Mouse (Mus musculus) cerebellum, adult 9-10 months (tissue): ENCODE data around the gene Asrgl1.
"Not testable (repeated sequence)": the region's sequence is repeated elsewhere in the genome, so short reads cannot be mapped to it uniquely, and the experiment has no call there.

ENCODE experiments used
- DNase-seq: peaks from one replicate; pipeline ENCODE4 v3.0.0; 2022

Asrgl1 gene

DNA sequence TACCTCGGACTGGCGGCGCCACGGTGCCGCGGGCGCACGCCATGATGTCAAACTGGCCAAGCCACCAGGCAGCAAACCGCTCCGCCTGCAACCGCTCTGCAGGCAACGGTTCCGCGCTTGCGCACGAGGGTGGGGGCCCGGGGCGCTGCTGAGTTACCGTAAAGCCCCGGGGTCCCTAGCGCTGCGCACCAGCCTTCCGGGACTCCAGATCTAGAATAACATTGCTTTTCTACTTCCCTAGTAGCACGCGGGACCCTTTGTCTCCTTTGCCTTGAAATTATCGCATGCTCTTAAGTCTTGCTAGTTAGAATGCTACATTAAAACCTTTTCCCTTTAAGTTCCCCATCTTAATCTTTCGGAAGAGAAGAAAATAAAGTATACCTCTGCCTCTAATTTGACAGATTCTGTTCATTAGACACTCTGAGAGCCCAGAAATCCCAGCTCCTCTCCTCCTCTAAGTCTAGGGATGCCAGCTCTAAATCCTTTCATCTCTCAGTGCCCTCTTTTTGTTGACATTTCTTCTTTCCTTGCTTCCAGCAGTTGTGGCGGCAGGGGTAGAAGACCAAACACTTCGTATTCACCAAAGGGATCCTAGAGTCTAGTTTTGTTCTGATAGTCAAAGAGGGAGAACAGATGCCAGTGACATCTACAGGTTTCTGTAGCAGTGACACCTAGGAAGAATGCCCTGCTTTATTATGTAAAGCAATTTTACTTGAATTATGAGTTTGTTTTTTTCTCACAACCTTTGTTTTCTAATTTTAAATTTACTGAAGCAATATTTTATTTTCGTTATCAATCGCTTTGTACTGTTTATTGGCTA is at the start of gene Asrgl1:
TSS of gene Asrgl1 (minus strand) at position 125 of the 820 bp plus-strand sequence.
- DNase-seq: peak; percentile 90

DNA sequence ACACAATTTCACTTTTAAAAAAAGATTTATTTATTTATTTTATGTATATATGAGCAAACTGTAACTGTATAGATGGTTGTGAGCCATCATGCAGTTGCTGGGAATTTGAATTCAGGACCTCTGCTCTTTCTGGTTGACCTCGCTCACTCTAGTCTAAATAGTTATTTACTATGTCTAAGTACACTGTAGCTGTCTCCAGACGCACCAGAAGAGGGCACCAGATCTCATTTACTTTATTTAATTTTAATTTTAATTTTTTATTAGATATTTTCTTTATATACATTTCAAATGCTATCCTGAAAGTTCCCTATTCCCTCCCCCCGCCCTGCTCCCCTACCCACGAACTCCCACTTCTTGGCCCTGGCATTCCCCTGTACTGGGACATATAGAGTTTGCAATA is 10.8 kb upstream of the Asrgl1 start:
- no peak for DNase-seq

DNA sequence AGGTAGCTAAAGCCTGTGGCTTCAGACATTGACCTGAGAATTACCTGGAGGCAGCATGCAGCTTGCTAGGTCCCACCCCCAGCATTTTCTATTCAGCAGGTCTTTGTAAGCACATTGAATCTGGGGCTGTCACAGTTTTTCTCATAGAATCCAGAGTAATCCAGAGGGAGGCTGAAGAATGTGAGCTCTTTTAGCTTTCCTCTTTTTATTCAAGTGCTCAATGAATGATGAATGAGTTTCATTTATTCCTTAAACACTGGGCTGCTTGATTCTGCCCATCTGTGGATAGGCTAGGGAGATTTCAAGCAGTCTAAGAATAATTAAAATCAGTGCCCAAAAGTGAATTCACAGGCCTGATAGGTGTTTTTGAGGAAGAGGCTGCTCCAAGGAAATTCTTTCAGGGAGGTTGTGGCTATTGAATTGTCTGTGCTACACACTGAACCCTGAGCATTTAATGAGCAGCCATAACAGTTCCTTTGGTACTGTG is 8.2 kb upstream of the Asrgl1 start:
- DNase-seq: peak; percentile 28

DNA sequence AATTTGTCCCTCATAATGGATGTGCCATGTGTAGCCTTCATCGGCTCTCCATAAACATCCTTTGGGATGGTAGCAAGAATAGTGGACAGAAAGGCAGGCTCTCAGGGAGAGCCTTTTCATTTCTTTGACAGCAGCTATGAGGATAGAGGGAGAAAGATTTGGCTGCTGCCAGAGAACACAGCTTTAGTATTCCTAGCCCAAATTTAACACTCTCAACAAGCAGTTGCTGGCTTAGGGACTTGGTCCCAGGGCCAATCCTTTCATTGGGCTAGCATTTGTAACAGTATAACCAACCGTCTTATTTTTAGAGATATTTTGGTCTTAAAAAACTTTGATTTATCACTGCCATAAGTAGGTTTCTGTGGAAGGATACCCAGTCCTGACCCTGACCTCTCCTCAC is 7.8 kb upstream of the Asrgl1 start:
- no peak for DNase-seq

DNA sequence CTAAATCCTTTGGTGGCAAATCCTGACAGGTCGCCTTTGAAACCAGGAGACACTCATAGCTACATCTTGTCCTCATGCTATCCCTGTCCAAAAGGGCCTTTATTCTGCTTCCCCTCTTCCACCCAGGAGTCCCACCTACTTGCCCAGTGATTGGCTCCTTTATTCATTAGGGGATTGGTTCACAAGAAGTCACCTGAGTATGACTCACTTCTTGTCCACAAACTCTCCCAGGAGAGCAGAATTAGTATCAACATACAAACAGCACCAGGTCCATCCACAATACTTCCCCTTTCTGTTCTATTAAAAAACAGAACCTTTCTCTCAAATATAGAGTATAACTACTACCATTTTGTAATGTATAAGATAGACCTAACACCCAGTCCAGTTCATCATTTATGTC is 4.9 kb upstream of the Asrgl1 start:
- not testable (repeated sequence) for DNase-seq

DNA sequence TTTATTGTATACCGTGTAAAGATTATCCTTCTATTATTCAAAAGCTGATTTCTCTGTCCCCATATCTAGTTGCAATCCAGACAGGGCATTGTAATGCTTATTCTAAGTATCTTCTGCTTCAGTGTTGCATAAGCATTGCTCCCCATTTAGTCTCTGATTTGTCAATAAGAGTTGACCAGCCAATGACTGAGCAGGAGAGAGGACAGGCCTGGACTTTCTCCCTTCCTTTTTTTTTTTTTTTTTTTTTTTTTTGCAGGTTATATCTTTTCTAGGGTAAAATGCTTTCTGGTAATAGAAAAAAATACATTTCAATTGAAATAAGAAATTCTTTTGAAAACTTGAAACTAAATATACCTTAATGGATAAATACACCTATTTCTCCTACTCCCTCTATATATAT is 1.7 kb upstream of the Asrgl1 start:
- no peak for DNase-seq

DNA sequence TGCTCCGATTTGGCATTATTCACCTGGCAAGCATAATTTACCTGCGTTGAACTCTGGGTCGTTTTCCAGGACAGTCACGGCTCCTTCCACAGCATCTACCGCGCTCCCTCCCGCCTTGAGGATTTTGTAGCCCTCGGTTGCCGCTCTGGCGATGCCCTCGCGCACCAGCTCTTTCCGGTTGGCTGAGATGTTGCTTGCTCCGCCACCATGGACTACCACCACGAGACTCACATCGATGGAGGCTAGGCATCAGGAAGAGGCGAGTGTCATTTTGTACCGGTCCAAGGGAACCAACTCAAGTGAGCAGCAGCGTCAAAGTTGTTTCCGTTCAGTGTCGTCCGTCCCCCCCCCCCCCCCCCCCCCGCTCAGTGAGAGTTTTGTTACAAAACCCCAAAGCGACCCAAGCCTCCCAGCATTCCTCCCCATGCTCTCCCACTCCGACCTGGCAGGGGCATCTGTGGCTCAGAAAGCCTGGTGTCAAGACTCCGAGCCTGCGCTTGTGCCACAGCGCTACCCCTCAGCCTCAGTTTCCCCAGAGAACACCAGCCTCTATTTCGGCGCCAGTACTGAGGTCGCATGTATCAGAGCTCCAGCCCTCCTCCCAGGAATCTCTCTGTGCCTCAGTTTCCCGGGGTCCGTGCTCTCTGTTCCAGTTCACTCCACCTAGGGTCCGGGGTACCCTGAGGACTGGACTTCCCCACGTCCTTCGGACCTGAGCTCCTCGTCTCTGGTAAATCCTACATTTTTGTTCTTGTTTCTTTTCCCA is 507 bp downstream of the Asrgl1 start:
- peak; percentile 74 for DNase-seq

DNA sequence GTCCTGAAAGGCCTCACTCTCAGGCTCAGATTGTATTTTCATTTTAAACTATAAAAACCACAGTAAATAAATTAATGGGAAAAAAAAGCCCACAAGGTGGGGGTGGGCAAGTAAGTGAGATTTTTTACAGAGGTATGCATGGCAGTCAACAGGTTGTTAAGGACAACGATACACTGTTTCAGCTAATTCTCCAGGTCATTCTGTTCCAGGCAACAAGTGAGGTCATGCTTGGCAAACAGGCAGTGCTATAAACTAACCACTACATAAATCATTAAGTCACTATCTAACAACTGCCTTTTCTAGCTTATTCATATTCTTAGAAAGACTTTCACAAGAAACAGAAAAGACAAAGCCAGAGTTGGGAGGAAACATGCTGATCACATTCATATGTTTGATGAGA is 5.4 kb downstream of the Asrgl1 start:
- peak; percentile 28 for DNase-seq

DNA sequence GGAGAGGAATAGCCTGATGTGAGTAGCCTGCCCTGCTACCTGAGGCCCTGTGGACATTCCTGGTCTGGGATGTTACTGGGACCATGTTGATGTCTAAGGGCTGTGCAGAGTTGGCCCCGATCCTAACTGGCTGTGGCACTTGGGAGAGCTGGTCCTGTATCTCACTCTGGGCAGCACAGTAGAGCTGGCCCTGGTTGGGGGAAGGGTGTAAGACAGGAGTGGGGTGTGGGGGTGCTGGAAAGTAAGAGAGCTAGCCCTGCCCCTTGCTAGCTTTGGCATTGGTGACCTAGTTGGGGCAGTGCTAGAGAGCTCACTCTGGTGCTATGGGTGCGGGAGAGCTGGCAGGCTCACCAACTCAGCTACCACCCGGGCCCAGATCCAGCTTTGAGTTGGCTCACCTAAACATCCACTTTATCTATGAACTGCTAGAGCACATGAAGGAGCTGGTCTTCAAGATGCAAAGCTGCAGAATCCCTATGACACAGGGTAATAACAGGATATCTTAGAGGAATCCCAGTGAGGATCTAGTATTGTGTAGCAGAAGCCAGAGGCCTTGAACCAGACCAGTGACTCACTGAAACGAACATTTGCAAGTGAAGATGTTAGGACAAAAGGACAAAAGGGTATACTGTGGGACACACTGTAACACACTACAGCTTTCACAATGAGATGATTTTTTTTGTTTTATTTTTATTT is 6.8 kb downstream of the Asrgl1 start:
- no peak for DNase-seq

DNA sequence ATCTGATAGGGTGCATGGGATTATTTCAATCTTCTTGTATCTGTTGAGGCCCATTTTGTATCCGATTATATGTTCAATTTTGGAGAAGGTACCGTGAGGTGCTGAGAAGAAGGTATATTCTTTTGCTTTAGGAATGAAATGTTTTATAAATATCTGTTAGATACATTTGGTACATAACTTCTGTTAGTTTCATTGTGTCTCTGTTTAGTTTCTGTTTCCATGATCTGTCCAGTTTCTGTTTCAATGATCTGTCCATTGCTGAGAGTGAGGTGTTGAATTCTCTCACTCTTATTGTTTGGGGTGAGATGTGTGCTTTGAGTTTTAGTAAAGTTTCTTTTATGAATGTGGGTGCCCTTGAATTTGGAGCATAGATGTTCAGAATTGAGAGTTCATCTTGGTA is 11.4 kb downstream of the Asrgl1 start:
- DNase-seq: not testable (repeated sequence)

DNA sequence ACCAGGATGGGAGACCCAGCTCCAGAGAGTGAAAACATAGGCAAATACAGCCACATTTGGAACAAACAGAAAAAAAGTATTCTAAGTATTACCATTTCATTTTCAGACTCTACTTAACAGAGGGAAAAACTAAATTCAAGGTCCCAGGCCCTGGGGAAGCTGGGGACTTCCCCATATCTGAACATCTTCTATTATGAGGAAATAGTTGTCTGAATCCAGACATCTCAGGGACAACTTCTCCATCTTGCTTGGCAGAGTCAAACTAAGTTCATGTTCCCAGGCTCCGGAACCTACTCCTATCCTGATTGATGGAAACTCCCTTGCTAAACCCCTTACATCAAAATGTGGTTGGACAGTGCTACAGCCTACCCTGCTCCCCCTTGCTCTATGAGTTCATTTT is 13.0 kb downstream of the Asrgl1 start:
- DNase-seq: no peak

DNA sequence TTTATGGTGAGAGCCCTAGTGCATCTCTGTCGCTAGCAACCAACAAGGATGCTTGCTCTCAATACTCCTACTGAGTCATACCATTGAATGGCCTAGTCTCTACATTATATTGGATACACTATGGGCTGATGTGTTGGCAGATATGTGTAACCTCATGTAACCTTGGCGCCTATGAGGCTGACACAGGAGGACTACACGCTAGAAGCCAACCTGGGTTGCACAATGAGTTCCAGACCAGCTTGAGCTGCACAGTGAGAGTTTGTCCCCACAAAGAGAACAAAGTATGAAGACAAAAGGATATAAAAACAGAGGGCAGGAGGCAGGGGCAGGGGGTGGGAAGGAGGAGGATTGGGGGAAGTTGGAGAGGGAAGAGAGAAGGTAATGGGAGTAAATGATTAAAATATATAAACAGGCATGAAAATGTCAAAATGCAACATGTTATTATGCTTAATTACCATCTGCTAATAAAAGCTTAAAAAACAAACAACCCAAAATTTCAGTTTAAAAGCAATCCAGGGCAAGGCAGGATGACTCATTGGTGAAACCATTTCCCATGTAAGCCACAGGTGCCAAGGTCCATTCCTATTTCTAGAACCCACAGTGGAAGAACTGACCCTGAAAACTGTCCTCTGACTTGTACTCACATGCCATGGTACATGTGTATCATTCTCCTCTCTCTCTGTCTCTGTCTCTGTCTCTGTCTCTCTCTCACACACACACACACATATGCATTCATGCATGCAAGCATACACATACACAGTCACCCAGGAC is 15.6 kb downstream of the Asrgl1 start:
- no peak for DNase-seq

DNA sequence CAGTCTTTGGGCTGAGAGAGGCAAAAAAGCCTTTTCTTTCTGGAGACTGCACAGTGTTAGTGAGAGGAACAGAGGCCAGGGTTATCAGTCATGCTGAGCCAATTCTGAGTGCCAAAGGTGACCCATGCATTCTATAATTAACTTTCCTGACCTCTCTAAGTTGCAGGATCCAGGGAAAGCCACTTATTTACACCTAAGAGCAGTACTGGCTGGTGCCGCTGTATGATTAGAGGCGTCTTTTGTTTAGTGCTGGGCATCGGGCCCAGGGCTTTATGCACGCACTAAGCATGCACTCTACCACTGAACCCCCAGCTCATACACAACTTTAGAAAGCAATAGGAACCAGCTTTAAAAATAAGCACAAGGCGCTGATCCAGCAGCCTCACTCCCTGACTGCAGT is 18.2 kb downstream of the Asrgl1 start:
- no peak for DNase-seq

DNA sequence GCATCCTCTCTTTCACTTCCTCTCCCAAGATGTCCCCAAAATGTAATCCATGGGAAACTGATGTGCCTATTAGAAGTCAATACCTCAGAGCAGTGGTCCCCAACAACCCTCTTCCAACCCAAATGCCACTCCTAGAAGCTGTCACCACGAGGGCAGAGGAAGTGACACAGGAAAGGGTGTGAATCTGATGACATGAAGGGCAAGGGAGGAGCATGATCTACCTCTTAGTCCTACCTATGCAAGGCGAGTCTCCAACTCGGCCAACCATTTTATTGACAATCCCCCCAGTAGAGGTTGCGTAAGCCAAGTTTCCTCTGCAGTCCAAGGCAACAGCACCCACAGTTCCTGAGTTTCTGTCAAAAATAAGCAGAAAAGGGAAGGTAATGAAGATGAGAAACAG is 19.2 kb downstream of the Asrgl1 start:
- DNase-seq: no peak

DNA sequence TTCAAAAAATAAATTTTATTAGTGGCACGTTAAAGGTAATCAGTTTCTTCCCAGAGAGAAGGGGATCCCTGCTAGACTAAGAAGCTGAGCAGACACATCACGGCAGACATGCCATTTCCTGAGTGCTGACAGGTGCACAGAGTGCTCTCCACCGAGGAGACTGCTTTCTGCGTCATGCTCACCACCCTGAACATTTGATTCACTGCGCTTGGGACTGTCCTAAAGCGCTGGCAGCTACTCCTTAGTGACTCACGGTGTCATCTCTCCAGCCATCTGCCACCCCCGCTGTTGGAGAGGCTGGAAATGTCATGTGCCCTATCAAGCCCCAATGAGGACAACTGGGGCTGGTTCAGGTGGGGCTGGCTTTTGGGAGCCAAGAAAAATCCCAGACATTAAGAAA is 23.4 kb downstream of the Asrgl1 start:
- peak; percentile 95 for DNase-seq

DNA sequence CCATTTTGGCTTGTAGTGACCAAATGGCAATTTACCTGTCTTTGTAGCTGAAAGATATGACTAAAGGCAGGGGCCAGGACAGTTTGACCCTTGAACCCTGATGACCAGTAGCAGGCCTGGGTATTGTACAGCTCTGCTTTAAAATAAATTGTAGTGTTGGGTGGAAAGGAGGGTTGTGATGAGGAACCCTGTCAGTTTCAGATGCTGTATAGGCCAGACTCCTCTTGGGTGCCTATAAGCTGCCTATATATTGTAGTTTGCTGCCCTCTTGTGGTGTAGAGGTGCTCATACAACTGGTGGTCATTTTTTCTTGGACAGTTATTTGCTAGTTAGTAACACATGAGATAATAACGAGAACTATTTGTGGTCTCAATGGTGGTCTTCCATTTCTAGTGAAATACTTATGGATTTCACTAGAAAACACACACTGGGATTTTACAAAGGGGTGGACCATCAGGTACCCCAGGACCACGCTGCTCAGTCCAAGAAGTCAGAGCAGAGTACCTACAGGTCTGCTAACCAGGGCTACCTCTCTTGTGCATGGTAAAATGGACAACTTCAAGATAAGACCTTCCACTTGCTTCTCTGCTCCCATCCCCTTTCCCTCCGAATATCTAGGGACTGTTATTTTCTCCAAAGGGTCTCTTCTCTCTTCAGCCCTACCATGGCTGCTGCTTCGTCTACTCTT is 25.1 kb downstream of the Asrgl1 start:
- DNase-seq: peak; percentile 91

DNA sequence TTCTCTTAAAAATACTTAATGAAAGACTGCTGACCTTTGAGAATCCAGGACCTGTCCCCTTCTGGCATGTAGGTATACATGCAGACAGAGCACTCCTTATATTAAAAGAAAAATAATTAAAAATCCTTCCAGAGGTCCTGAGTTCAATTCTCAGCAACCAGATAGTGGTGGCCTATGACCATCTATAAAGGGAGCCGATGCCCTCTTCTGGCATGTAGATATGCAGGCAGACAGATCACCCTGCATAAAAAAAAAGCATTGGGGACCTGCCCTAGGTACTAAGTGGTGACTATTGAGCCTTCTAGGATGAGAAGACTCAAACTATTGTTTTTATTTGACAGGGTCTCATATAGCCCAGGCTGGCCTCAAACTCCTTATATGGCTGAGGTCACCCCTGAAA is 26.9 kb downstream of the Asrgl1 start:
- DNase-seq: peak; percentile 10

DNA sequence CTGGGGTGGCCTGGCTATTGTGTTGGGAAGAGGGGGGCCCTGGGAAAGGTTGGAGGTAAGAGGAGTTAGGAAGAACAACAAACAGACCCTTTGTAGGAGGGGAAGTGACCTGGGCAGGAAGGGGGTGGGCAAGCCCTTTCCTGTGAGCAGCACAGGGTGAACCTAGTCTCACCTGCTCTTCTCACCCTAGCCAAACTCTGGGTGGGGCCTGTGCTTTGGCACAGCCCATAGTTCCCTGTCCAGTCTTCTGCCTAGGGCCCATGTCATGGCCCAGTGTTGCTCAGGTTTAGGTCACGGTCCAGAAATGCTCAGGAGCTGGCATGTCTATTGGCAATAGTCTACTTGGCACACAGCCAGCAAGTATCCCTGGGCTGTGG is 28.1 kb downstream of the Asrgl1 start:
- no peak for DNase-seq

DNA sequence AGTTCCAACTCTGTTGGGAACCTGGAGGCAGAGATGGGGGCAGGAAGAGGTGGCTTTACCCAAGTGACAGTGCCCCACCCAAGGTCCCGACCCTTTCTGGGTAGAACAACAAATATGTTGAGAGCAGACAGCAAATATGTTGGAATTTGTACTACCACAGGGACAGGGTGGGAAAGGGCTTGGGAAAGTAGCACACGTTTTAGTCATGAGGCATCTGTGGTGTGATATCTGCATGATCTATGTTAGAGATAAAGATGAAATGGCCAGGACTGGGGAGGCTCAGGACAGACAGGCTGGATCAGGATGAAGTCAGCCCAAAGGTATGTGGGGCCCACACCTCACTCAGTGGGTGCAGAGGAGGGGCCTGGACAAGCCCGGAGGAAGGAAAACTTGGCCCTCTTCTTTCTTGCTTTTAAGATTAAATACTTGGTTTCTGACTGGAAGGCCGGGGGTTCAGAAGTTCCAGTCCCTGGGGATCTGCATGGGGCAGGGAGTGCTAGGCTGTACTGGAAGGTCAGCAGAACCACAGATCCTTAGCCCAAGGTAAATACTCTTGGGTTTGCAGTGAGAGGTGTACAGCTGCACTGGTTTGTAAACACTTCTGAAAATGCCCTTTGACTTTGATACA is 28.6 kb downstream of the Asrgl1 start:
- DNase-seq: no peak

DNA sequence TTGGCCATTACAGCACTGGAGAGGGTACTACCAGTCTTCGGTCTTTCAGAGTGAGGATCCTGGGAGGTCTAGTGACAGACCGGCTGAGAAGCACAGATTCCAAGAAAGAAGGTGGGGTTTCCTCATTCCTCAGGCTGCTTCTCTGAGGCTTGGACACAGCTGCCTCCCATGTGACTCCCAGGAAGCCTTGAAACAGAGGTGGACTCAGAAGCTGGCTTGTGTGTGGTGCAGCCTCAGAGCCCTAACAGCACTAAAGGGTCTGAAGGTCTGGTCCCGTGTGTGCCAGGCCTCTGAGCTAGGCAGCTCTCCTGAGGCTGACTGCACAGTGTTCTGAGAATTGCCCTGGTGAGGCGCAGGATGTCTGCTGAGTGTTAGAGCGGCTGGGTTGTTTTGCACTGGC is 29.3 kb downstream of the Asrgl1 start:
- no peak for DNase-seq

DNA sequence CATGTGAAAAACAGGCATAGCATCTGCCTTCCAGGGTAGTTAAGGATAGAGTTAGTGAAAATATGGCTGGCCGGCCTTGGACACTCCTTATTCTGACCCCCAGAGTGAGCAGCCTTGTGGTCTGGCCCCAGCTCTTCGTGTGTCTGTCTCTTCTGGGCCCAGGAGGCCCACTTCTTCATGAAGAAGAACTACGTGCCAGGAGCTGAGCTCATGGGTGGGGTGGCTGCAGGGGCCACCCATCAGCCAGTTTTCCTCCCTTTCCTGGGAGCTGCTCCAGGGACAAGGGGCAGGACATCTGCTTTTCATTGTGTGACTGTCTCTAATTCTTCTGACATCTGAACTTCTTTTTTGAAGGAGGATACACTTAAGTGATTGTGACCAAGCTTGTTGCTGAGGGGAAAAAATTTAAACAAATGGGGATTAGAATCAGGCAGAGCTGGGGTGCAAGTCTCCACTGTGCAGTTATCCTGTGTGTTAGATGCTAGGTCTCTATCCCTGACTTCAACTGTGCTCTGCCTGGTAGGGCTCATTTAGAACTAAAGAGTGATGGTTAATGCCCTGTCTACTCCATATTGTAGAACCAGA is 30.2 kb downstream of the Asrgl1 start:
- DNase-seq: no peak
